Mouse (Mus musculus) bone marrow, adult 2 months (tissue): ENCODE results near the gene Polg2.

ENCODE experiments used
- CTCF ChIP-seq: fragments of 200-500 bp; IDR thresholded peaks from 2 replicates; pipeline ENCODE4 v1.5.1; 2011; ENCODE audit warnings: low read length, control low read depth; ENCODE audit not compliant: control insufficient read depth, insufficient read depth
- POLR2A ChIP-seq: fragments of 200-500 bp; IDR thresholded peaks from 2 replicates; pipeline ENCODE4 v1.6.1; 2011; ENCODE audit warnings: low read depth, mild to moderate bottlenecking, control low read depth, low read length, borderline replicate concordance; ENCODE audit not compliant: control insufficient read depth

GRCm38 (mm10) chr11:106820972-106821371, 41.6 kb upstream of the Polg2 start:
- TF ChIP-seq CTCF (no peak), POLR2A (no peak)
